ENCODE assay signal across 25 mouse cellular contexts in genomic region chr5:126199876-126200275, GRCm38 (mm10).
A peak's percentile ranks its signal among the peaks of the same experiment; 100 is the strongest.
DNase-seq lines count a peak whose midpoint lies in the region; ATAC-seq and TF ChIP-seq lines count a peak whose summit lies in the region.
"Had no signal": no experiment of that assay in that cellular context is flagged by ENCODE, and none has a peak within 500 bp of the region (broad histone marks: within the 10 kb centered on the region; RNA-seq: fewer than 3 reads in every experiment).

No protein-coding gene starts in this region.

- H3K27me3 ChIP-seq in forebrain, embryonic 14.5 days (replicated peaks; ENCODE audit: control insufficient read depth, insufficient read depth, low read length) = no peaks in the 10 kb centered on the region
- H3K27me3 ChIP-seq: CH12.LX; embryonic facial prominence, embryonic 12.5 days; forebrain, embryonic 13.5 days; Patski had no signal

- TF ChIP-seq CTCF in layer of hippocampus, adult 2 months (conservative IDR thresholded peaks at IDR 0.05) = 0 out of 2 replicates have a peak, but pooled peaks have one; percentile 18

- no peak overlapping the region for H3K9ac ChIP-seq in forebrain, embryonic 14.5 days (ENCODE audit: low read length)
- H3K9ac ChIP-seq: embryonic facial prominence, embryonic 12.5 days; forebrain, embryonic 13.5 days had no signal

- no peaks in the 10 kb centered on the region for H3K36me3 ChIP-seq in forebrain, embryonic 14.5 days (ENCODE audit: control insufficient read depth, insufficient read depth, low read length)
- H3K36me3 ChIP-seq: embryonic facial prominence, embryonic 10.5 days; embryonic facial prominence, embryonic 12.5 days; G1E had no signal

- no peaks in the 10 kb centered on the region for H3K4me1 ChIP-seq in forebrain, embryonic 14.5 days (ENCODE audit: control insufficient read depth, insufficient read depth, low read length)
- H3K4me1 ChIP-seq: embryonic facial prominence, embryonic 10.5 days; embryonic facial prominence, embryonic 12.5 days; forebrain, embryonic 13.5 days had no signal

- DNase-seq in layer of hippocampus, adult 11-12 months (ENCODE audit: low spot score) = peak; percentile 23
- no peak for DNase-seq in layer of hippocampus, postnatal 25 days (ENCODE audit: extremely low spot score in 1 of 2, low spot score in 1 of 2)
- peak in 1 of 2 experiments; percentile 52 for DNase-seq in layer of hippocampus, adult 2 months (ENCODE audit: low spot score in 2 of 2)
- no peak for DNase-seq in layer of hippocampus, postnatal 10 days (ENCODE audit: low spot score in 2 of 2)
- peak; percentile 33 for DNase-seq in brain, adult 2 months (ENCODE audit: low read depth, low spot score)
- DNase-seq in layer of hippocampus, postnatal 36 days = peak; percentile 39 to 43
- no peak for DNase-seq in forebrain, embryonic 14.5 days (ENCODE audit: low spot score)
- DNase-seq in adrenal gland, adult 2 months = no peak
- DNase-seq: adrenal gland, postnatal 10 days; adrenal gland, postnatal 25 days; B cell, adult 2 months; cerebellum, adult 11-12 months; cerebellum, adult 2 months; cerebellum, adult 9-10 months; cerebellum, postnatal 10 days; cerebellum, postnatal 25 days had no signal

- no peak overlapping the region for H3K4me3 ChIP-seq in layer of hippocampus, adult 2 months
- no peak overlapping the region for H3K4me3 ChIP-seq in forebrain, embryonic 14.5 days (ENCODE audit: low read depth, low read length)
- H3K4me3 ChIP-seq: embryonic facial prominence, embryonic 10.5 days; embryonic facial prominence, embryonic 12.5 days; forebrain, embryonic 13.5 days had no signal

- H3K9me3 ChIP-seq in forebrain, embryonic 14.5 days (replicated peaks; ENCODE audit: control insufficient read depth, low read length) = no peaks in the 10 kb centered on the region
- H3K9me3 ChIP-seq: embryonic facial prominence, embryonic 10.5 days; embryonic facial prominence, embryonic 12.5 days; forebrain, embryonic 13.5 days had no signal

- 83% methylated on average over 4 of the region's 4 CpGs for WGBS in forebrain, embryonic 14.5 days

- ATAC-seq in forebrain, embryonic 14.5 days = no peak
- ATAC-seq: activated CD4-positive, CD25-positive, alpha-beta regulatory T cell, adult 4 months; CD4-positive, CD25-positive, alpha-beta regulatory T cell, adult 4 months; forebrain, embryonic 13.5 days; forebrain, embryonic 16.5 days; Patski had no signal

- H3K27ac ChIP-seq in layer of hippocampus, adult 2 months = no peak overlapping the region
- H3K27ac ChIP-seq in forebrain, embryonic 14.5 days (ENCODE audit: low read depth, low read length) = no peak overlapping the region
- H3K27ac ChIP-seq: embryonic facial prominence, embryonic 10.5 days; embryonic facial prominence, embryonic 12.5 days; forebrain, embryonic 13.5 days had no signal

- H3K4me2 ChIP-seq in forebrain, embryonic 14.5 days (ENCODE audit: low read length) = no peak overlapping the region
- H3K4me2 ChIP-seq: embryonic facial prominence, embryonic 12.5 days; forebrain, embryonic 13.5 days had no signal

Comparison
In these comparisons a context has a peak if more than half of its experiments do, and no peak if none do; other contexts are left out.
1. DNase-seq: peak in layer of hippocampus, adult 11-12 months (single experiment), brain, adult 2 months (single experiment) and layer of hippocampus, postnatal 36 days (2 of 2); none in layer of hippocampus, postnatal 25 days (0 of 2), layer of hippocampus, postnatal 10 days (0 of 2), forebrain, embryonic 14.5 days (single experiment) and adrenal gland, adult 2 months (single experiment).